Mouse (Mus musculus): Measurements from ENCODE around the gene Gm21094.
"Not testable (repeated sequence)": the region's sequence is repeated elsewhere in the genome, so short reads cannot be mapped to it uniquely, and the experiment has no call there.

The Gm21094 gene

GRCm38 (mm10) chrY:32620343-32620742 is at the start of gene Gm21094:
Gm21094 (minus strand) TSS chrY:32620443.
- DNase-seq (ENCODE audit: extremely low spot score, low spot score), result not testable (repeated sequence)
